Mouse (Mus musculus): Measurements from ENCODE around the gene Slc22a6. TPM values are rescaled to one million over a fixed set of nuclear protein-coding genes. Genes with fewer than 3 reads are reported as not detected.
A peak's percentile ranks its signal among the peaks of the same experiment; 100 is the strongest.

Slc22a6 gene
- not detected for polyA plus RNA-seq (2017; shearing (Covaris generic))

GRCm38 (mm10) chr19:8617904-8618303, at the start of gene Slc22a6:
TSS of gene Slc22a6 (plus strand) at chr19:8618039.
- no peak for ATAC-seq

DNA sequence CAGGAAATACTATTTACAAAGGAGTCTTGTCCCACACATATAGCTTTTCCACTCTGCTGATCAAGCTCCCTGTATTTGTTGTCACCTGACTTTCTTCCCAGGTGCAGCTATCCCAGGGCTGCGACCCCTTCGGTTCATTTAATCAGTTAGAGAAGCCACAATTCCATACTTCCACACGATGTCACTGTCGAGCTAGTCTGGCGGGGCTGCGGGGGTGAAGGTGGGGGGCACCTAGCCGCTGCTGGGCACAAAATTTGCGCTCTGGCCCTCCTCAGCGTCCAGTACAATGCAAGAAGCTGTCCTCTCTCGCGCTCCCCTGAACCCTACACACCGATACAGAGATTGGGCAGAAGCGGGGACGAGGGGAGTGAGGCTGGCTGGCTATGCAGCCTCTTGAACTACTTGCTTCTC, 48.4 kb upstream of the Slc22a6 start:
- no peak for ATAC-seq

DNA sequence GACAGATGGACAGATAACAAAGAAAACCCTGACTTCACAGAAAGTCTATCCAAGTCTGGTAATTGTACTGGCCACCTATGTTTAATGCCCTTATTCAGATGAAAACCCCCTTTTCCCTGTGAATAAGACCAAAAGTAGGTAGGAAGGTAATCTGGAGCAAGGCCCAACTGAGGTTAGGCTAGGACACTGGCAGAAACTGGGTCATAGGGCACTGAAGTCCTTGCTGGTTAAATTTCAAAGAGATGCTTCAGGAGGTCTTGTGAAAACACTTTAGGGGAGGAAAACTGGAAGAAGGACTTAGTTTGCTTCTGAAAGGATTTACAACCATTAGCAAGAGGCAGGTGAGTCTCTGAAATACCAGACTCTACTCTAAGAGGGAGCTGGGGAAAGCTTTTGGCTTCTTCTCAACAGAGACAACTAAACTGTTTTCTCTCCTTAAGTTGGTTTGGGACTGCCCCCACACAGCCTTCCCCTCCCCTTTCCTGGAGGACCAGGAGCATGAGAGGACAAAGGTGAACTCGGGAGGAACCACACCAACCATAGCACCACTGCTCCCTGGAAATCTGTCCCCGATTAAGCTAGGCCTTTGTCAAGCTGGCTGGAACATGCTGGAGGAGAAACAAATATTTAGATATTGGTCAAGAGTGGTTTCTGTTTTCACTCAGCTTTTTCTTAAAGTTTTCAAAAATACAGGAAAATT, 47.3 kb upstream of the Slc22a6 start:
- no peak for ATAC-seq

DNA sequence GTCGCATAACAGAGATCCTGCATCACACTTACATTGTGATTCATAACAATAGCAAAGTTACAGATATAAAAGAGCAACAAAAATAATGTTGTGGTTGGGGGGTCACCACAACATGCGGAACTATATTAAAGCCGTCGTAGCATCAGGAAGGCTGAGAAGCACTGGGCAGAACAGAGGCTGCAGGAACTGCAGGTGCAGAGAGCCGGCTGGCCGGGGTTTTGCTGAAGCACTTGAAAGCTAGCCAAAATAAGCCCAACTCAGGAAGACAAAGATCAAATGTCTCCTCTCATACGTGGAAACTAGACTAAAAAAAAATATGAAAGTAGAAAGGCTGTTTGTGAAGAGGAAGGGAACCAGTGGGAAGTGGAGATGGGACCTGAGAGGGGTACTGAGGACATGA, 46.1 kb upstream of the Slc22a6 start:
- ATAC-seq = no peak

DNA sequence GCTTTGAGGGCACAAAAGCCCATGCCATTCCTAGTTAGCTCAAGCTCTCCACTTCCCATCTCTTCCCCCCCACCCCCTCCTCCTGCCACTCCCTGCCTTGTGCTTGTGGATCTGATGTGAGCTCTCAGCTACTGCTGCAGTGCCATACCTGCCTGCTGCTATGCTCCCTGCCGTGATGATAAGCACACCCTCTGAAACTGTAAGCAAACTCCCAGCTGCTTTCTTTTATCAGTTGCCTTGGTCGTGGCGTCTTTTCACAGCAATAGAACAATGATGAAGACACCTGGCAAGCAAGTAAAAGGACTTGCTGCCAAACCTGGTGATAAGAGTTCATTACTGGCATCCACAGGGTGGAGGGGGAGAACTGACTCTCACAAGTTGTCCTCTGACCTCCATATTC, 45.4 kb upstream of the Slc22a6 start:
- no peak for ATAC-seq

- ATAC-seq = no peak
Measured at GRCm38 (mm10) chr19:8577432-8577831, 40.4 kb upstream of the Slc22a6 start.

GRCm38 (mm10) chr19:8578293-8578969, 39.4 kb upstream of the Slc22a6 start:
- ATAC-seq = no peak

DNA sequence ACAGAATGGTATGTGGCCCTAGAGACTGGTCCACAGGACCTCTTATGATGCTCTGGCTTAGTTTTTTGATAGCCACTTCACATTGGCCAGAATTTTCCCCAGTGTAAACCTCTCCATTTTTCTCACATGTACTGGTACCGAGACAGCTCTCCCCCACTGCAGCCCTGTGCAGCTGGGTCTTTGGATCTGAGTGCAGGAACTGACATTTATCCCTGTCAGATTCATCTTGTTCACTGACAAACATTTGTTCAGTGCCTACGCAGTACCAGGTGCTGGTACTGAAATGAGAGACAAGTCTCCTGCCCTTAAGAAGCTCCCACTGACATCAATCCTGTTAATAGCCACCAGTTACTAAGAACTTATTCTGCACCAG, 38.9 kb upstream of the Slc22a6 start:
- ATAC-seq = no peak

- ATAC-seq = no peak
Measured at GRCm38 (mm10) chr19:8585298-8585697, 32.5 kb upstream of the Slc22a6 start.

- no peak for ATAC-seq
Measured at GRCm38 (mm10) chr19:8585899-8586298, 31.9 kb upstream of the Slc22a6 start.

DNA sequence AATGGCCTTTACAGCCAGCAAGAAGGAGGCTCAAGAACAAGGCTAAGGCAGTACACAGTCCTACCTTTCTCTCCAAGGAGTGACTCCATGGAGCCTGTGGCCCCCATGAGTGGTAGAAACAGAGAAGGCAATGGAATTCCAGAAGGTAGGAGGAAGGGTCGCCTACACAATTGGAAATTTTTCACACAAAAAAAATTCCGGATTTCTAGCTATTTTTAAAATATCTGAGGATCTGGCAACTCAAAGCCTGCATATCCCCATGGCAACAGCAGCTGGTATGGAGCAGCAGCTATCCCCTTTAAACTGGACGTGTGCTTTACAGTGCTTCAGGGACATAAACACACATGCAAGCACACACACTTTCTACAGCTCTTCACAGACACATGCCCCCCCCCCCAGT, 31.5 kb upstream of the Slc22a6 start:
- no peak for ATAC-seq

DNA sequence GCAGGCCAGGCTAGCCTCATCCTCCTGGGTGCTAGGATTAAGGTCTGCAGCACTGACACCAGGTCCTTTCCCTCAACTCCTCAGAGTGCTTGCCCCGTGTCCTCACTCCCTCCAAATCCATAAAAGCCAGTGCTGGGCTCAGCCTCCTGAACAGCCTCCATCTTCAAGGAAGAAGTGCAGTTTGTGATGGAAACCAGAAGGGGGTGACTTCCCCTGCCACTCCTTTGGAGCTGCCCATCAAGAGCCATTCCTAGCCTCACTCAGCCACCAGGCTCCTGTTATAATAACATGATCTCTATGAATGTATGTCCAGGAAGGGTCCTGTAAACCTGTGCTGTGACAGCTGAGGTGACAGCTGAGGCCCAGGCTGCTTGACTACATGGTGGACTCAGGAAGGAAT, 30.5 kb upstream of the Slc22a6 start:
- ATAC-seq = no peak

DNA sequence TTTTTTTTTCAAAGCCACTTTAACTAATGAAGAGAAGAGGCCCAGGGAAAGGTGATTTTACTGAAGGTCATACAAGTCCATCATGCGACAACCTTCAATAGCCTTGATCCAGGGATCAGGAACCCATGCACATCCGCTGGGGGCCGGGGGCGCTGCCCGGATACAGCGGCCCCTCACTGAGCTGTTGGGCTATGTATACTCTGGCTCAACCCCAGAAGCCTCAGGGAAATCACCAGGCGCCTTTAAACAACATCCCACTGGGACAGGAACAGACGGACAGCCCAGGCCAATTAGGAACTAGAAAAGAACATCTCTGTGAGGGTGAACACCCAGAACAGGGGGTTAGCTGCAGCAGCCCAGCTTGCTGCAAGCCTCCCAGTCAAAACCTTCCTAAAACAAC, 26.9 kb upstream of the Slc22a6 start, which contains the start of gene Slc22a8:
Slc22a8 (plus strand) TSS at position 301 of the 400 bp plus-strand sequence.
- ATAC-seq = no peak

GRCm38 (mm10) chr19:8592155-8592554, 25.7 kb upstream of the Slc22a6 start:
- peak; percentile 67 for ATAC-seq

GRCm38 (mm10) chr19:8592873-8593408, 24.9 kb upstream of the Slc22a6 start:
- ATAC-seq = no peak

- no peak for ATAC-seq
Measured at GRCm38 (mm10) chr19:8593833-8594232, 24.0 kb upstream of the Slc22a6 start.

DNA sequence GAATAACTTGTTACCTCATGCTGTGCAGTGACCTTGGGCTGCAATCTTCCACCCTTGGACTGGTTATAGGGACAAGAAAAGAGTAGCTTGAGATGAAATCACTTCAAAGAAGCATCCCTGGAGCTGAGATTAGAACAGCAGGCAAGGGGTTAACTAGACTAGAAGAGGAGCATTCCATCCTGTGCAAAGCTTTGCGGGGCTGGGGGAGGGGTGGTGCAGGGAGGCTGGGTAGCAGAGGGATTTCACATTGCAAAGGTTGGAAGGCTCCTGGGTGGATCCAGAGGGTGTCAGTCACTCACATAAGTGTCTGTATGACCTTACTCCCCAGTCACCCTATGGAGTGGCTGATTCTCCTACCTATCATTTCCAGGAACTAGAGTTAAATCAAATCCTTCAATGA, 23.3 kb upstream of the Slc22a6 start:
- no peak for ATAC-seq

DNA sequence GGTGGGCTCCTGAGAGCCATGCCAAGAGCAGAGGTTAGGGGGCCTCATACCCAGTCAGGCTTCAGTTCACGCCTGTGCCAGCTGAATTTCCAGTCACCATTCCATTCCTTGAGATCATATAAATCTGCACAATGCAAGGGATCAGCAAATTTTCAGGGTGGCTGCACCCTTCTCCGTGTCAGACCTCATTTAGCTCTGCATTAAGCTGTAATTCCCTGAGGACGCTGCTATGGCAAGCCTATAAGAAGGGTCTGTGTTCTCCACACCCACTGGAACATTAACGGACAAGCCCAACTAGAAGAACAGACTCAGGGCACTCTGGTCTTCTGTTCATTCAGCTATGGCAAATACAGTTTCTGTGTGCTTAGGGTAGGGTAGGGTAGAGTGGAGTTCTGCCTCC, 20.6 kb upstream of the Slc22a6 start:
- no peak for ATAC-seq

DNA sequence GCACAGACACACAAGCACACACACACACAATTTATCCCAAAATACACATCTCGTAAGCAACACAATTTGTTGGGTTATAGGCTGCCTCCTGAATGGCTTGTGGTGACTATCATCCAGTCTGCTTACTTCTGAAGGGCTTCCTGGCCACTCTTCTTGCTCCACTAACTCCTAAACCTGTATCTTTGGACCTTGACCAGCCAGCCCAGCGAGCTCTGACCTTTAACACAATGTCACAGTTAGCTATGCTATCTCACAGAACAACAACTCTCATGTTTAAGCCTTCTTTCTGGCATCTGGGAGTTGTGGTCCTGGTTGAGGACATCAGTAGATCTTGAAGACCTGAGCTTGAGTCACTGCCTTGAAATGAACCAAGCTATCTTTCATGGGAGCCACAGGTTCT, 18.6 kb upstream of the Slc22a6 start:
- ATAC-seq = no peak

DNA sequence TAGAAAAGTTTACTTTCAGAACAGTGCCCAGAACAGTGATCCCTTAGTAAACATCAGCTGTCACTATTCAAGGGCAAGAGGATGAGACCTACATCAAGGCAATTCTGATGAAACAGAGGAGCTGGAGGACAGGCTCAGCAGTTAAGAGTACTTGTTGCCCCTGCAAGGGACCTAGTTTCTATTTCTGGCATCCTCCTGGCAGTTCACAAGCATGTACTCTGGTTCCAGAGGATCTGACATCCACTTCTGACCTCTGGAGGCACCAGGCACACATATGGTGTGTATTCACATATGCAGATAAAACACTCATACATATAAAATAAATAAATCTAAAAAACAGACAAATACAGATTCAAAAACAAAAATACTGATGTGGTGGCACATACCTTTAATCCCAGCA, 15.9 kb upstream of the Slc22a6 start:
- ATAC-seq = no peak

GRCm38 (mm10) chr19:8602914-8603313, 14.9 kb upstream of the Slc22a6 start:
- no peak for ATAC-seq

- no peak for ATAC-seq
Measured at GRCm38 (mm10) chr19:8604536-8605240, 13.2 kb upstream of the Slc22a6 start.

DNA sequence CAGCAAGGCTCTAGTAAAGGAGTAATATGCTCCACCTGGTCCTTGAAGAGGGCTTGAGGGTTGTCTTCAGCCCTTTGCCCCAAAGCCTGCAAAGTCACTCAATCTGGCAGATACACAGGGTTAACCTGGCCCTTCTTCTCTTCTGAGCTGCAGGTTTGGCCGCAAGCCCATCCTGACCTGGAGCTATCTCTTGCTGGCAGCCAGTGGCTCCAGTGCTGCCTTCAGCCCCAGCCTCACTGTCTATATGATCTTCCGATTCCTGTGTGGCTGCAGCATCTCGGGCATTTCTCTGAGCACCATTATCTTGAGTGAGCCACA, 12.6 kb upstream of the Slc22a6 start:
- ATAC-seq = no peak
